Mouse (Mus musculus) testis, adult 2 months (tissue): ENCODE measurements around the gene Wnt9b.

Source experiments
- CTCF ChIP-seq: fragments of 200-500 bp; IDR thresholded peaks from 2 replicates; pipeline ENCODE4 v1.5.1; 2012; ENCODE audit warnings: low read depth, mild to moderate bottlenecking, inconsistent platforms, low read length, moderate library complexity; ENCODE audit not compliant: control insufficient read depth, insufficient read depth, insufficient replicate concordance
- POLR2A ChIP-seq: fragments of 200-500 bp; IDR thresholded peaks from 2 replicates; pipeline ENCODE4 v1.6.1; 2012; ENCODE audit warnings: low read depth, mild to moderate bottlenecking, inconsistent platforms, low read length, moderate library complexity; ENCODE audit not compliant: control insufficient read depth

- TF ChIP-seq POLR2A: no peak
- no peak for TF ChIP-seq CTCF
Measured at GRCm38 (mm10) chr11:103686706-103687105, 62.9 kb downstream of the Wnt9b start.
